Mouse (Mus musculus) CH12.LX (cell line): ENCODE results near the gene Trim21.
A peak's percentile ranks its signal among the peaks of the same experiment; 100 is the strongest.

ENCODE experiments used
- CTCF ChIP-seq, 2 experiments: IDR thresholded peaks in 1 of 2; conservative IDR thresholded peaks in 1 of 2; 2 replicates each; pipeline ENCODE4 v1.5.1; 2011 to 2012; ENCODE audit warnings: low read depth in 2 of 2, low read length in 2 of 2, improper control_type of control experiment in 1 of 2, inconsistent platforms in 1 of 2, mild to moderate bottlenecking in 1 of 2, moderate library complexity in 1 of 2
- E2F4 ChIP-seq: IDR thresholded peaks from 2 replicates; pipeline ENCODE4 v1.6.1; 2011; ENCODE audit warnings: low read depth, low read length, improper control_type of control experiment; ENCODE audit not compliant: insufficient replicate concordance
- ELF1 ChIP-seq: IDR thresholded peaks from 2 replicates; pipeline ENCODE4 v1.6.1; 2014; ENCODE audit warnings: low read depth, mild to moderate bottlenecking, inconsistent platforms, low read length, improper control_type of control experiment
- EP300 ChIP-seq: IDR thresholded peaks from 2 replicates; pipeline ENCODE4 v1.6.1; 2011; ENCODE audit warnings: low read length, improper control_type of control experiment
- GABPA ChIP-seq: IDR thresholded peaks from 2 replicates; pipeline ENCODE4 v1.6.1; 2012; ENCODE audit warnings: low read depth, low read length, improper control_type of control experiment, inconsistent platforms; ENCODE audit not compliant: insufficient replicate concordance
- KAT2A ChIP-seq: IDR thresholded peaks from 2 replicates; pipeline ENCODE4 v1.6.1; 2012; ENCODE audit warnings: low read length, improper control_type of control experiment, inconsistent platforms; ENCODE audit not compliant: insufficient replicate concordance
- MAFK ChIP-seq: IDR thresholded peaks from 2 replicates; pipeline ENCODE4 v1.6.1; 2011; ENCODE audit warnings: low read length, improper control_type of control experiment; ENCODE audit not compliant: insufficient replicate concordance
- NRF1 ChIP-seq: IDR thresholded peaks from 2 replicates; pipeline ENCODE4 v1.6.1; 2014; ENCODE audit warnings: low read depth, mild to moderate bottlenecking, inconsistent platforms, low read length, improper control_type of control experiment, moderate library complexity
- POLR2A ChIP-seq: IDR thresholded peaks from 2 replicates; pipeline ENCODE4 v1.6.1; 2011; ENCODE audit warnings: low read depth, mild to moderate bottlenecking, improper control_type of control experiment, low read length
- SMC3 ChIP-seq: IDR thresholded peaks from 2 replicates; pipeline ENCODE4 v1.6.1; 2011; ENCODE audit warnings: low read depth, low read length, improper control_type of control experiment
- TBP ChIP-seq: conservative IDR thresholded peaks from 2 replicates; pipeline ENCODE4 v1.6.1; 2011; ENCODE audit warnings: low read depth, low read length, improper control_type of control experiment
- USF2 ChIP-seq: conservative IDR thresholded peaks from 2 replicates; pipeline ENCODE4 v1.6.1; 2011; ENCODE audit warnings: low read depth, low read length, improper control_type of control experiment

DNA sequence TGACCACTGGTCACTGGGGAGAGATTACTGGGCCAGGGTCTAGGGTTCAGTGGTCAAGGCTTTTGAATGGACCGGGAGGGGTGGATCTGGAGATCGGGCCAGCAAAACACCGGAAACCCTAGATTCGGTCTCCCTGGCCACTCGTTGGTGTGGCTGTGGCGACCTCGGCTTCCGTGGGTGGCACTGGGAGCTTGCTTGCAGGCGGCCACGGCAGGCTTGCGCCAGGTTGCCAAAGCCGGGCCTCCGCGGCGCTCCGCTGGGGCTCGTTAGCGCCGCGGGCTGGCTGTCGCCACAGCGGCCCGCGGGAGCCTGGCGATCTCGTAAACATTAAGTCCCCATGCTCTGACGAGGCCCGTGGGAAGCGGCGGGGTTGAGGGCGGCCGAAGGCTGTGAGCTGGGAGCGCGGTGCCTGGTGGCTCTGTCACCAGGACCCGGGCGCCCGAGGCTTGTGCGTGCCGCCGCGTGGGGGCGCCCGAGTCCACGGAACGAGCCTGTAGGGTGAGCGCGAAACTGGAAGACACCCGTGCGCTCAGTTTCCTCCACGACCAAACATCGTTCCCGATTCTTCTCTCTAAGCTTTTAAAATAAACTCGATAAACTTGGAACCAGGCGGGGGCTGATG, 52.4 kb downstream of the Trim21 start:
- TF ChIP-seq E2F4 (peak; percentile 80; the same call in 1 of the 2 replicates), POLR2A (no peak), CTCF (conservative IDR thresholded peaks at IDR 0.05 in 1 of 2, IDR thresholded peaks at IDR 0.05 in 1 of 2; ENCODE audit: low read depth in 2 of 2, low read length in 2 of 2) (peak in 1 of 2 experiments; percentile 95; a peak in 2 of 4 replicates), EP300 (no peak), MAFK (no peak), TBP (no peak), ELF1 (0 out of 2 replicates have a peak, but pooled peaks have one; percentile 7), GABPA (no peak), SMC3 (peak; percentile 82), NRF1 (no peak), KAT2A (0 out of 2 replicates have a peak, but pooled peaks have one; percentile 25), USF2 (no peak)
